Mouse (Mus musculus): ENCODE measurements around the gene Olfr154. TPM values are rescaled to one million over a fixed set of nuclear protein-coding genes. Genes with fewer than 3 reads are reported as not detected.
"Not testable (repeated sequence)": the region's sequence is repeated elsewhere in the genome, so short reads cannot be mapped to it uniquely, and the experiment has no call there.

Olfr154 gene
- not detected for total RNA-seq (2021)
- long read RNA-seq, experiment 1, result 0 reads
- long read RNA-seq, experiment 2, result 0 reads

GRCm38 (mm10) chr2:85664355-85664754 lies at the start of gene Olfr154:
TSS of gene Olfr154 (minus strand) at chr2:85664455.
- not testable (repeated sequence) for DNase-seq (ENCODE audit: low spot score in 2 of 2)

GRCm38 (mm10) chr2:85711159-85711558 lies 46.9 kb upstream of the Olfr154 start:
- no peak for DNase-seq (ENCODE audit: low spot score in 2 of 2)

- DNase-seq (ENCODE audit: low spot score in 2 of 2), result not testable (repeated sequence)
Observed at GRCm38 (mm10) chr2:85710680-85711079, 46.4 kb upstream of the Olfr154 start.

- DNase-seq (ENCODE audit: low spot score in 2 of 2), result no peak
Observed at GRCm38 (mm10) chr2:85689131-85689530, 24.9 kb upstream of the Olfr154 start, which contains the start of gene Olfr1008. TSS of gene Olfr1008 (plus strand) at chr2:85689431.

GRCm38 (mm10) chr2:85678667-85679066 lies 14.4 kb upstream of the Olfr154 start, which contains the start of gene Olfr1006:
TSS of gene Olfr1006 (minus strand) at chr2:85678767.
- no peak for DNase-seq (ENCODE audit: low spot score in 2 of 2)

GRCm38 (mm10) chr2:85650604-85651003 lies 13.7 kb downstream of the Olfr154 start, which contains the start of gene Olfr1002:
TSS of gene Olfr1002 (minus strand) at chr2:85650704.
- no peak for DNase-seq (ENCODE audit: low spot score in 2 of 2)

Other genes starting within 250 kb of the Olfr154 start
- gene Olfr993, start 249.6 kb downstream of the Olfr154 start, total RNA-seq (2021), result not detected
- gene Olfr994, start 228.0 kb downstream of the Olfr154 start, total RNA-seq (2021), result not detected
- not detected for gene Olfr995, start 220.8 kb downstream of the Olfr154 start, total RNA-seq (2021)
- gene 4833423E24Rik, start 145.4 kb downstream of the Olfr154 start, total RNA-seq (2021), result not detected
- not detected for gene Olfr996, start 85.2 kb downstream of the Olfr154 start, total RNA-seq (2021)
- gene Olfr998, start 75.5 kb downstream of the Olfr154 start, total RNA-seq (2021), result not detected
- not detected for gene Olfr1000, start 52.6 kb downstream of the Olfr154 start, total RNA-seq (2021)
- not detected for gene Olfr1002, start 13.8 kb downstream of the Olfr154 start, total RNA-seq (2021)
- not detected for gene Olfr1006, start 14.3 kb upstream of the Olfr154 start, total RNA-seq (2021)
- gene Olfr1008, start 25.0 kb upstream of the Olfr154 start, total RNA-seq (2021), result not detected
- gene Olfr1009, start 51.0 kb upstream of the Olfr154 start, total RNA-seq (2021), result not detected
- gene Olfr1012, start 98.3 kb upstream of the Olfr154 start, total RNA-seq (2021), result not detected
- not detected for gene Olfr1013, start 102.6 kb upstream of the Olfr154 start, total RNA-seq (2021)
- gene Olfr1014, start 108.3 kb upstream of the Olfr154 start, total RNA-seq (2021), result not detected
- not detected for gene Olfr1015, start 117.6 kb upstream of the Olfr154 start, total RNA-seq (2021)
- not detected for gene Olfr1016, start 138.1 kb upstream of the Olfr154 start, total RNA-seq (2021)
- not detected for gene Olfr1018, start 154.0 kb upstream of the Olfr154 start, total RNA-seq (2021)
- not detected for gene Olfr1019, start 181.0 kb upstream of the Olfr154 start, total RNA-seq (2021)
- not detected for gene Olfr1020, start 182.6 kb upstream of the Olfr154 start, total RNA-seq (2021)
- not detected for gene Olfr1022, start 204.1 kb upstream of the Olfr154 start, total RNA-seq (2021)
- not detected for gene Olfr1023, start 221.2 kb upstream of the Olfr154 start, total RNA-seq (2021)
- not detected for gene Olfr1024, start 240.6 kb upstream of the Olfr154 start, total RNA-seq (2021)

Measured in left cerebral cortex, adult 18-20 months (tissue).